Mouse (Mus musculus) liver, adult 2 months (tissue): ENCODE data around the gene Msrb3. TPM values are rescaled to one million over a fixed set of nuclear protein-coding genes. Genes with fewer than 3 reads are reported as not detected.

Experiments
- DNase-seq: peaks from one replicate; pipeline ENCODE4 v3.0.0-alpha.2; 2011; ENCODE audit warnings: low read depth, low spot score; ENCODE audit errors: extremely low read depth
- H3K27ac ChIP-seq: fragments of 200-500 bp; replicated peaks from 2 replicates; pipeline ENCODE4 v1.5.1; 2012; ENCODE audit warnings: low read depth, mild to moderate bottlenecking, control low read depth, inconsistent platforms, low read length; ENCODE audit not compliant: insufficient read depth
- H3K27me3 ChIP-seq: fragments of 200-500 bp; 2 replicates; pipeline ENCODE4 v1.6.1; 2012; ENCODE audit warnings: mild to moderate bottlenecking, moderate library complexity, low read length, inconsistent platforms; ENCODE audit not compliant: control insufficient read depth, insufficient read depth
- H3K36me3 ChIP-seq: fragments of 200-500 bp; 2 replicates; pipeline ENCODE4 v1.6.1; 2012; ENCODE audit warnings: low read length, inconsistent platforms; ENCODE audit not compliant: control insufficient read depth, insufficient read depth
- H3K4me1 ChIP-seq: fragments of 200-500 bp; 2 replicates; pipeline ENCODE4 v1.6.1; 2011; ENCODE audit warnings: low read length; ENCODE audit not compliant: control insufficient read depth, insufficient read depth
- H3K4me3 ChIP-seq: fragments of 200-500 bp; 2 replicates; pipeline ENCODE4 v1.5.1; 2011; ENCODE audit warnings: low read depth, mild to moderate bottlenecking, control low read depth, low read length, moderate library complexity; ENCODE audit not compliant: insufficient read depth
- H3K79me2 ChIP-seq: fragments of 200-500 bp; 2 replicates; pipeline ENCODE4 v1.6.1; 2012; ENCODE audit warnings: inconsistent platforms, mild to moderate bottlenecking, low read length, moderate library complexity; ENCODE audit not compliant: control insufficient read depth, insufficient read depth
- H3K9ac ChIP-seq: fragments of 200-500 bp; 2 replicates; pipeline ENCODE4 v1.6.1; 2012; ENCODE audit warnings: low read depth, mild to moderate bottlenecking, control low read depth, inconsistent platforms, low read length
- CTCF ChIP-seq: fragments of 200-500 bp; IDR thresholded peaks from 2 replicates; pipeline ENCODE4 v1.5.1; 2011; ENCODE audit warnings: low read depth, low read length, control low read depth
- POLR2A ChIP-seq: fragments of 200-500 bp; IDR thresholded peaks from 2 replicates; pipeline ENCODE4 v1.6.1; 2011; ENCODE audit warnings: low read length, control low read depth; ENCODE audit not compliant: insufficient read depth; ENCODE audit errors: extremely low read depth
- WGBS: fragments of 180-500 bp; shearing (Covaris S2); methylation state at CpG from one replicate; pipeline ENCODE4 v1.1.7; 2018; 5-methylcytosine and 5-hydroxymethylcytosine counted together
- polyA plus RNA-seq: library from polyadenylated mRNA; depleted of rRNA; stranded (reverse); fragments of >200 nt; gene quantifications from 2 replicates; pipeline ENCODE4 v1.2.3, GENCODE M21; 2012
- total RNA-seq: library from RNA; depleted of rRNA; stranded (reverse); fragments of >200 nt; gene quantifications from 2 replicates; pipeline ENCODE4 v1.2.3, GENCODE M21; 2014

Msrb3 gene
- total and polyA plus RNA-seq, 2 experiments: 4.1 to 9.5 TPM

DNA sequence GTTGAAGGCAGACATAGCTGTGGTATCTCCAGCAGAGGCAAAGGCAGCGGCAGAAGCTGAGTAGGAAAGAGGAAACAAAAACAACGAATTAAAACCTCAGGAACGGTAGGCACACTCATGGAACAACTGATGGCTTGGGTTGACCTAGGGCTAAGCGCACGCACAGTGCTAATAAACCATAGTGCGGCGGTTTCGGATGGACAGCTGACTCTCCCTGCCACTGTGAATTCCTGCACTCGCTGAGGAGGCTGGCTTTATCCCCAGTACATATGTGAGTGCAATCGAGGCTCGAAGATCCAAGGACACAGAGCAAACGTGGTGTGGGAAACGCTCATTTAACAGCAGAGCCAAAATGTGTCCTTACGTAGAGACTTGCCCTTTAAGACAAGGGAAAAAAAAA is 27.8 kb downstream of the Msrb3 start:
- H3K79me2 ChIP-seq: 0 out of 2 replicates have a peak, but pooled peaks cover 2% of the 10 kb centered on the region
- no peak for DNase-seq
- TF ChIP-seq POLR2A (no peak), CTCF (no peak)
- no peaks in the 10 kb centered on the region; the same call in 1 of the 2 replicates for H3K4me1 ChIP-seq
- WGBS: 84% methylated on average over 14 of the region's 14 CpGs
- no peak overlapping the region for H3K9ac ChIP-seq
- H3K27me3 ChIP-seq: no peaks in the 10 kb centered on the region
- H3K27ac ChIP-seq: no peak overlapping the region
- no peak overlapping the region for H3K4me3 ChIP-seq
- H3K36me3 ChIP-seq: no peaks in the 10 kb centered on the region

DNA sequence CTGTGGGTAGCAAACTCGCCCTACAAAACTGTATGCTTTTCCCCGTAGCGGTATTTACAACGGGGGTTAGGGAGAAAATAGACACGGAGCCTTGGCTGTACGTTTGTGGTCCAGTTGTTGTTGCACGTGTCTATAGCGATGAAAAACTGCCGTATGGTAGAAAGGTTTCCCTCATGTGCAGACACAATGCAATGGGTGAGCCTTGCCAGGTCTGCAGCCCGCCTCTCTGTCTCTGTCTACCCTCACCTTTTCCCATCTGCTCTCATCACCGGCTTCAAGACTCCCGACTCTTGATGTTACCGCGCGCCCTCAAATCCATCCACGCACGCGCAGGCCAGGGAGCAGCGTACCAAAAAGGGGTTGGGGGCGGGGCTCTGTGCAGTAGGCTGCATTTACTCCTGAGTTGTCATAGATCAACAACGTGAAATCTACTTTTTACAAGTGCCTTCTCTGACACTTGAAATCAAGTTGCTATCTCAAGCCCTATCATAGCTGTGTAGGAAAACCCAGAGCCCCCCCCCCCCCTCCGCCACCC is 29.6 kb downstream of the Msrb3 start:
- Histone ChIP-seq H3K9ac (no peak overlapping the region), H3K4me1 (no peaks in the 10 kb centered on the region; the same call in 1 of the 2 replicates), H3K27ac (no peak overlapping the region), H3K36me3 (no peaks in the 10 kb centered on the region), H3K27me3 (no peaks in the 10 kb centered on the region), H3K79me2 (0 out of 2 replicates have a peak, but pooled peaks cover 2% of the 10 kb centered on the region), H3K4me3 (no peak overlapping the region)
- 92% methylated on average over 22 of the region's 22 CpGs for WGBS
- no peak for DNase-seq
- no peak for TF ChIP-seq POLR2A
- no peak for TF ChIP-seq CTCF

DNA sequence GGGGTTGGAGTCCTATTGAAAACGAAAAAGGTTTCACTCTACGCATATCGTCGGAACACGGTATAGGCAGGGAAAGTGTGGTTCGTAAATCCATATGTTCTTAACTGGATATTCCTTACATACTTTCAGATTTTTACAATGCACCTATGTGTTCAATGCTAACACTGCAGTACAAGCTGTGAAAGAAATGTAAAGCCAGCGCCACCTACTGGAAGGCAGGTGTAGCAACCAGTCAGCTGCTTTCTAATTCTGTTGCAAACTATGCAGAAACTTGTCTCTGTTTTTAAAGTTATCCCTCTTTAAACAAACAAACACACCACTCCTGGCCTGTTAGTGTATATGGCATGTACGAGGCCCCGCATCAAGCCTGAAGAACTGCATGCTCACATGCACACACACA is 34.5 kb downstream of the Msrb3 start:
- no peak overlapping the region for H3K4me3 ChIP-seq
- no peaks in the 10 kb centered on the region for H3K36me3 ChIP-seq
- TF ChIP-seq POLR2A (no peak), CTCF (peak; percentile 73)
- H3K27me3 ChIP-seq: no peaks in the 10 kb centered on the region
- H3K9ac ChIP-seq: no peak overlapping the region
- WGBS: 28% methylated on average over 9 of the region's 9 CpGs
- no peak overlapping the region for H3K27ac ChIP-seq
- DNase-seq: peak; percentile 40
- H3K79me2 ChIP-seq: no peaks in the 10 kb centered on the region
- no peaks in the 10 kb centered on the region for H3K4me1 ChIP-seq

DNA sequence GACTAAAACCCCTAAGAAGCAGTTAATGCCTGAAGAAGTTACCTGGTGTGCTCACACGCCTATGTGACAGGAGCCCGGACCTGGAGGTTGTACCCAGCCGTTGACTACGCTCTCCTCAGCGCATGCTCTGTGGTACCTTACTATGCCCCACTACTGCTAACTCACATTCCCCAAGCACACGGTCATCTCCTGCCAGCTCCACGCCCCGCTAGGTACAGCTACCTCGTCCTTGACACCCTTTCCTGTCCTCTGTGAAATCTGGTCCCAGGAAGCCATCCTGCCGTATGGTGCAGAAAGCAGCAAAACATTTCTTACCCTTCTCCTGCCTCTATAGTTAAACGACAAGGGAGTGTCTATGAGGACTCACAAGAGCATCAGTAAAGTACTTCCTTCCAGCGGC is 37.2 kb downstream of the Msrb3 start:
- 96% methylated on average over 12 of the region's 12 CpGs for WGBS
- Histone ChIP-seq H3K27me3 (no peaks in the 10 kb centered on the region), H3K9ac (no peak overlapping the region), H3K79me2 (no peaks in the 10 kb centered on the region), H3K4me1 (peaks cover 3% of the 10 kb centered on the region; the same call in 1 of the 2 replicates), H3K4me3 (no peak overlapping the region), H3K36me3 (no peaks in the 10 kb centered on the region), H3K27ac (no peak overlapping the region)
- TF ChIP-seq POLR2A: no peak
- TF ChIP-seq CTCF: no peak
- DNase-seq: no peak

DNA sequence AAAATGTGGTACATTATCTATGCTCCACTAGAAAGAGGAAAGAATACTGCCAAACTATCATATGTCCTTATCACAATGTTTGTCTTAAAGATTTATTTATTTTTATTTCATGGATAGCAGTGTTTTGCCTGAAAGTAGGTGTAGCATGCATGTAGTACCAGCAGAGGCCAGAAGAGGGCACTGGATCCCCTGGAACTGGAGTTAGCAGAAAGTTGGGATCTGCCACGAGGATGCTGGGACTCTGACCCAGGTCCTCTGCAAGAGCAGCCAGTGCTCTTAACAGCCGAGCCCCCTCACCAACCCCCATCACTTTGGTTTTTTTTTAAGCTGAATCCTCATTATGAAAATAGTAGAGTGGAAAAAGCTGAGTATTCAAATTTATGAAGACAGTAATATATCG is 37.7 kb downstream of the Msrb3 start:
- no peak overlapping the region for H3K4me3 ChIP-seq
- TF ChIP-seq POLR2A (no peak), CTCF (peak; percentile 66)
- 76% methylated on average over 3 of the region's 3 CpGs for whole genome bisulfite sequencing
- H3K36me3 ChIP-seq: no peaks in the 10 kb centered on the region
- no peaks in the 10 kb centered on the region for H3K79me2 ChIP-seq
- peaks cover 3% of the 10 kb centered on the region; the same call in 1 of the 2 replicates for H3K4me1 ChIP-seq
- no peak overlapping the region for H3K9ac ChIP-seq
- H3K27me3 ChIP-seq: no peaks in the 10 kb centered on the region
- no peak for DNase-seq
- H3K27ac ChIP-seq: no peak overlapping the region

DNA sequence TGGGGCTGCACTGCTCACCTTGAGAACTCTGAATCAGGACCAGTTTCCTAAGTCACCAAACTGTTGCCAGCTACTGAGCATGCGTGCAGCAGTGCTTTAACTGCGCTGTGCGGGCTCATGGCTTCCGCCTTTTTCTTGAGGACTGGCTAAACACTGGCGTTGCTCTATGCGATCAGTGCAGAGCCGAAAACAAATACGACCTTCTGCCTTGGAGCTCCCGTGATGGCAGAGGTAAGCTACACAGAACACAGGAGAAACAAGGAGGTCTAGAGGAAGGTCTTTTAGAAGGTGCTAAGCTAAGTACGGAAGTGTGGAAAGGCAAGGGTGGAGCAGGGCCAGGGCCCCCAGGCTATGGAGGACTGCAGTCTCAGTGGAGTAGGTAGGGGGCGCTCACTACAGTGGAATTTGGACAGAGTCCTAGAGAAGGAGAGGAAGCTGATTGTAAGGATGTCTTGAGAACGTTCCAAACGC is 41.3 kb downstream of the Msrb3 start:
- DNase-seq: peak; percentile 47
- H3K27ac ChIP-seq: no peak overlapping the region
- no peaks in the 10 kb centered on the region for H3K27me3 ChIP-seq
- H3K4me3 ChIP-seq: no peak overlapping the region
- peaks cover 3% of the 10 kb centered on the region; the same call in 1 of the 2 replicates for H3K4me1 ChIP-seq
- H3K79me2 ChIP-seq: no peaks in the 10 kb centered on the region
- H3K36me3 ChIP-seq: no peaks in the 10 kb centered on the region
- 44% methylated on average over 13 of the region's 13 CpGs for WGBS
- TF ChIP-seq CTCF (peak; percentile 51), POLR2A (no peak)
- no peak overlapping the region for H3K9ac ChIP-seq
